Mouse (Mus musculus) right cerebral cortex, postnatal 14 days (tissue): ENCODE results near the gene Olfr678.
"Not testable (repeated sequence)": the region's sequence is repeated elsewhere in the genome, so short reads cannot be mapped to it uniquely, and the experiment has no call there.

Experiments
- DNase-seq: peaks from one replicate; pipeline ENCODE4 v3.0.0; 2022

The Olfr678 gene

DNA sequence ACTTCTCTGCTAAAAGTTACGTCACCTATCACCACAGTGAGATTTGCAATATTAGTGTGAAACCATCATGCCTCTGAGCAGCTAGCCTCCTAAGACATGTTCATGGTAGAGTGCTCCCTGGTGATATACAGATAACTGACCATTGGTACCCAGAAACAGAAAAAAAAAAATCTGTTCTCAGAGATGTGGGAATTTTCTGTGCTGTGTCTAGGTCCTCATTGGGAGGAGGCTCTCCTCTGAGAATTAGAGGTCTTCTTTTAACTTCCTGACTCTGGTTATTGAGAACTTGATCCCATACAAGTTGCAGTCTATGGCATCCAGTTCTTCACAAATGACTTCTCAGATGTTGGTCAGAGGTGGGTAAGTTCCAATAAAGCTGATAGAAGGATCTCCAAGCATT is at the start of gene Olfr678:
TSS of gene Olfr678 (plus strand) at position 301 of the 400 bp plus-strand sequence.
- no peak for DNase-seq

GRCm38 (mm10) chr7:105022530-105022929 is 41.7 kb upstream of the Olfr678 start:
- no peak for DNase-seq

DNA sequence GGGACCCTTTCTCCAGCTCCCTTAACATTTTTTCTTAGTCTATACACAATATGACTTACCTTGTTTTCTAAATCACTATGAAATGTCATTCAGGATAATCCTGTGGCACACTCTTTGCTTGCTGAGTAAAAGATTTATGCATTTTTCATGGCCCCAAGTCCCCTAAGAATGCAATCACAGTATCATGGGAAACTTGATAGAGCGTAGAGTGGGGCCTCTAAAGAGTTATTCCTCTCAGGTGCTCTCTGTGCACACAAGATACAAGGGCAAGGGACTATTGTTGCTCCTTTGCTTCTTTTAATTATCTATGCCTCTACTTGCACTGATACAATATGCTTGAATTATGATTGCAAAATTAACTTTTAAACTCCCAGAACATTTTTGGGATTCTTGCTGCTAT is 35.9 kb upstream of the Olfr678 start, which contains the start of gene Olfr675:
TSS of gene Olfr675 (minus strand) at position 101 of the 400 bp plus-strand sequence.
- no peak for DNase-seq

DNA sequence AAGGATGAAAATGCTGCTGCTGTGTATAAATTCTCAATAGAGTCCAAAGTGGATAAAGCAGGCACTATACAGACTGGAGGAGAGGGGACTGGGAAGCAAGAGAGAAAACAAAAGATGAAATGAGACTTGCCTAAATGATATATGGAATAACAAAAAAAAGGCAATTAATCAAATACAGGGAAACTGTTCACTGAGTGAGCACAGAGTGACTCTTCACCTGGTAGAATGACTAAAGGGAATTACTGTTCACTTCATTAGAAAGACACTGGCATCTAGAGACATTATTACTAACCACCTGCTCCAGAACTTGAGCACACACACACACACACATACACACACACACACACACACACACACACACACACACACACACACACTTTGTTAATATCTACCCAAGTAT is 31.9 kb upstream of the Olfr678 start, which contains the start of gene Olfr676:
TSS of gene Olfr676 (plus strand) at position 301 of the 400 bp plus-strand sequence.
- no peak for DNase-seq

DNA sequence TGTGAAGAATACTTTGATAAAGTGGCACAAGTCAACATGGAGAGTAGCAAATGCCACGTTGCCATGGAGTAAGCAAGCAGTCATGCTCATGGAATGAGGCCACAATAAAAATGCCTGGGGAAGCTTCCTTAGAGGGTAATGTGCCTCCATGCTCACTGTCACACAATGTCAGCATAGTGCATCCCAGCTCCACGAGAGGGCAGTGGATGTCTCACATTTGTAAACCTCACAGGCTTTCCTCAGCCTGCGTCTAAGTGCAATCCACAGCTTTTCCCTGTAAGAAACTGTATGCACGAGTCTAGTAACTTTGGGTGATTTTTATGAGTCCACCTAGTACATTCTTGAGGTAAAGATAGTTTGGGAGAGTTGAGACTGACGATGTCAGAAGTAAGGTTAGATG is 30.4 kb upstream of the Olfr678 start:
- not testable (repeated sequence) for DNase-seq

DNA sequence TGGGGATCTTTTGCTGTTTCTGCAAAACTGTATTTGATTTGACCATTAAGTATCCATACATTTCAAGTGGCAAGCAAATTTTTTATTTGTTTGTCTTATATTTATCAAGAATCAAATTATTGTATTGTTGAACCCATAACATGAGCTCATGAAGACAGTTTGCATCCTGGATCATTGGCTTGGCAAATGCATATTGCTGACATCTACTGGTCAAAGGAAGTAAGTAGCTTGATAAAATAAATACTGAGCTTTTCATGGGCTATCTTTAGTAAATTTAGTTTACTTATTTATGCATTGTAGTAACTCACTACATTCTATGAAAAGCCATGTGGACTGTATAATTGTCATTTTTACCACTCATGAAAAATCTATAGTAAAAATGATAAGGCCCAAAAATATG is 5.3 kb upstream of the Olfr678 start:
- DNase-seq, result no peak

- no peak for DNase-seq
Observed at GRCm38 (mm10) chr7:105080905-105081304, 16.6 kb downstream of the Olfr678 start, which contains the start of gene Olfr679. Olfr679 (plus strand) TSS chr7:105081205.

GRCm38 (mm10) chr7:105092717-105093116 is 28.4 kb downstream of the Olfr678 start, which contains the start of gene Olfr680-ps1:
Olfr680-ps1 (minus strand) TSS chr7:105092817.
- DNase-seq, result not testable (repeated sequence)

DNA sequence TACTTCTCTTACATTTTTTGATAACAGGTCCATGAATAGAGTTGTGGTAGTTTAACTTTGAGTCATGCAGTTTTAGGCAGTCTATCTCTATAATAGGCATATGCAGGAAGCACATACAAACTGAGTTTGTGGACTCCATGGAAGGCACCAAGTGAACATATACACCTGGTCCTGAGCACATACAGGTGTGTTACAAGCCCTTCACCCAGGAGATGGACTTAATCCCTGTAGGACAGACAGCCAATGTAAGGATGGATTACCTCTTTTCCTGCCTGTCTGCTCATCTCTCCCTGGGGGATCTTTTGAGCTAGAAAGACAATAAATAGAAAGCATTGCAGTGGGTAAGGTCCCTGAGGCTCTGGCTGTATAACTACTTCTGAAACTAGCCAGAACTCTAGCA is 52.3 kb downstream of the Olfr678 start, which contains the start of gene Olfr681:
TSS of gene Olfr681 (plus strand) at position 301 of the 400 bp plus-strand sequence.
- no peak for DNase-seq
